Mouse (Mus musculus) myocyte (in vitro differentiated cells): ENCODE measurements around the gene 2010003K11Rik.

ENCODE experiments used
- POLR2A ChIP-seq: IDR thresholded peaks from one replicate; pipeline ENCODE4 v1.6.1; 2011; ENCODE audit warnings: low read depth, mild to moderate bottlenecking, control low read depth, moderate library complexity; ENCODE audit not compliant: insufficient read length
- POLR2AphosphoS2 ChIP-seq: IDR thresholded peaks from one replicate; pipeline ENCODE4 v1.6.1; 2011; ENCODE audit warnings: low read depth, control low read depth; ENCODE audit not compliant: insufficient read length
- REST ChIP-seq: IDR thresholded peaks from one replicate; pipeline ENCODE4 v1.6.1; 2011; ENCODE audit warnings: mild to moderate bottlenecking, control low read depth, moderate library complexity; ENCODE audit not compliant: insufficient read depth, insufficient read length
- TCF12 ChIP-seq: IDR thresholded peaks from one replicate; pipeline ENCODE4 v1.6.1; 2011; ENCODE audit warnings: mild to moderate bottlenecking, control low read depth; ENCODE audit not compliant: poor library complexity, insufficient read depth, severe bottlenecking
- USF1 ChIP-seq: IDR thresholded peaks from one replicate; pipeline ENCODE4 v1.6.1; 2011; ENCODE audit warnings: low read depth, mild to moderate bottlenecking, control low read depth, moderate library complexity

- TF ChIP-seq POLR2A (no peak), USF1 (no peak), REST (no peak), TCF12 (no peak), POLR2AphosphoS2 (no peak)
These were observed 36.4 kb downstream of the 2010003K11Rik start for GRCm38 (mm10) chr19:4461981-4462380.
